Mouse (Mus musculus) heart, embryonic 15.5 days (tissue): Measurements from ENCODE around the gene Oit1. TPM values are rescaled to one million over a fixed set of nuclear protein-coding genes. Genes with fewer than 3 reads are reported as not detected.

Experiments used
- ATAC-seq: fragments of 200-750 bp; cut with Nextera tagmentation; replicated peaks from 2 replicates; pipeline ENCODE4 v1.8.0; 2017; ENCODE audit warnings: low read depth, moderate TSS enrichment; ENCODE audit not compliant: insufficient number of reproducible peaks, insufficient read depth, low FRiP score
- H3K27ac ChIP-seq: fragments of 300-500 bp; sonication (generic); 2 replicates; pipeline ENCODE4 v1.5.1; 2015; ENCODE audit warnings: mild to moderate bottlenecking, inconsistent platforms
- H3K27me3 ChIP-seq: fragments of 300-500 bp; sonication (generic); 2 replicates; pipeline ENCODE4 v1.6.1; 2015; ENCODE audit warnings: inconsistent platforms
- H3K36me3 ChIP-seq: fragments of 300-500 bp; sonication (generic); 2 replicates; pipeline ENCODE4 v1.6.1; 2015; ENCODE audit warnings: mild to moderate bottlenecking, inconsistent platforms
- H3K4me1 ChIP-seq: fragments of 300-500 bp; sonication (generic); replicated peaks from 2 replicates; pipeline ENCODE4 v1.6.1; 2015; ENCODE audit warnings: inconsistent platforms
- H3K4me2 ChIP-seq: fragments of 300-500 bp; sonication (generic); 2 replicates; pipeline ENCODE4 v1.6.1; 2015; ENCODE audit warnings: inconsistent platforms, mild to moderate bottlenecking, moderate library complexity
- H3K4me3 ChIP-seq: fragments of 300-500 bp; sonication (generic); 2 replicates; pipeline ENCODE4 v1.5.1; 2015; ENCODE audit warnings: mild to moderate bottlenecking, inconsistent platforms
- H3K9ac ChIP-seq: fragments of 300-500 bp; sonication (generic); 2 replicates; pipeline ENCODE4 v1.6.1; 2015; ENCODE audit warnings: mild to moderate bottlenecking, inconsistent platforms
- H3K9me3 ChIP-seq: fragments of 300-500 bp; sonication (generic); replicated peaks from 2 replicates; pipeline ENCODE4 v1.6.1; 2016; ENCODE audit warnings: inconsistent platforms
- whole genome bisulfite sequencing: fragments of 180-500 bp; shearing (Covaris S2); methylation state at CpG from one replicate; pipeline ENCODE4 v1.1.7; 2015; ENCODE audit warnings: mixed read lengths; 5-methylcytosine and 5-hydroxymethylcytosine counted together
- polyA plus RNA-seq: library from polyadenylated mRNA; unstranded; fragments of >200 nt; fragmentation: Nextera tagmentation; extraction: Ambion mirVana; gene quantifications from 2 replicates; pipeline ENCODE4 v1.2.1, GENCODE M21; 2015

Gene Oit1
- polyA plus RNA-seq, 1 experiment from 2014 or later, result 0.13 TPM

DNA sequence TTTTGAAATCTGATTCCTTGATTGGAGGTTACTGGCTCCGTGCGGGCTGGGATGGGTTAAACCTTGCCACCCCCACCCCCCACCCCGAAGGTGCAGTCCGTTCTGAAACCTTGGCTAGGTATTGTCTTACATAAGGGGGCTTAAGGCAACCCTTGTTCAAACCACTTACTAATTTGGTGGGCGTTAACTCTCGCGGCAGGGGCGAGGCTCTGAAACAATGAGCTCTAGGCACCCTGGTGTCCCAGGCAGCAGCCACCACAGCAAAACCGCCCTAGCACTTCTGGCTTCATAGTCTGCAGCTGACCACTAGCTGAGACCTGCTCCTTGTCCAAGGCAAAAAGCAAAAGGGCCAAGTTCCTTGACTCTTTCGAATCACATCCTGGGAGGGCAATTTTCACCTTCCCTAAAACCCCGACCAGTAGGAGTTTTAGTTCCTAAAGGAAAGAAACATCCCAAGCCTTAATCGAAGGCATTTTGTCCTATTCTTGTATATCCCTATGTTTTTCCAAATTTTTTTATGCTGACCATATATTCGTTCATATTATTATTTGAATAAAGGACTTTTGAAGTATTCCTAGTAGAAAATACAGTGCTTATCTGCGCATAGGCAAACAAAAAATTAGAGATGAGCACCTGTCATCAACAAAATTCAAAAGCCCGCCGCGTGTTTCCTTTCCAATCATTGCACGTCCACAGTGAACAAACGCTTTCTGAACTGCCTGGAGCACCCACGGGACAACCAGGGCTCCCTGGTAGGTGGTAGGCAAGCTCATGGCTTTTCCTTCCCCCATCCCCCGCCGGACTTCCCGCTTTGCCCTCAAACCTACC is 62.0 kb downstream of the Oit1 start:
- H3K4me2 ChIP-seq, result peak overlapping the region; percentile 68
- H3K9ac ChIP-seq, result 0 out of 2 replicates have a peak overlapping the region, but pooled peaks have one; percentile 16
- peak overlapping the region; percentile 41 for H3K4me3 ChIP-seq
- WGBS, result 4% methylated on average over 23 of the region's 23 CpGs
- no peaks in the 10 kb centered on the region for H3K36me3 ChIP-seq
- H3K27ac ChIP-seq, result no peak overlapping the region
- H3K27me3 ChIP-seq, result peaks cover 37% of the 10 kb centered on the region
- peaks cover 16% of the 10 kb centered on the region for H3K4me1 ChIP-seq
- no peaks in the 10 kb centered on the region for H3K9me3 ChIP-seq
- ATAC-seq, result no peak

DNA sequence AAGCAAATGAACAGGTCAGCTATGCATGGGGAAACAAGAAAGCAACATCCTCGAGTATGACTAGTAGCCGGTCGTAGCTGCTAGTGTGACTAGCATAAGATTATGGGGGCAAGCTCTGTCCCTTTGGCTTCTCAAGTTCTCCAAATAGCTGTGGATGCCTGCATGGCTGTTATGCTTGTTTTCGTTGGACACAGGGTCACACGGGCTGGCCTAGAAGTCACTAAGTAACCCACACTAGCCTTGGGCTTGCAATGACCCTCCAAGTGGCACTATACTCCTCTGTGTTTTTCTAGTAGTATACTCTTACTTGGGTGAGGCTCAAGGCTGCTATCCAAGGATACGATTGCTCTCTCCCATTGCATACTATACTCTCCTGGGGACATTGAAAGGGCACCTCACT is 63.4 kb downstream of the Oit1 start:
- H3K27ac ChIP-seq, result no peak overlapping the region
- ATAC-seq, result no peak
- 79% methylated on average over 6 of the region's 6 CpGs for WGBS
- H3K4me2 ChIP-seq, result no peak overlapping the region
- H3K36me3 ChIP-seq, result no peaks in the 10 kb centered on the region
- no peak overlapping the region for H3K4me3 ChIP-seq
- H3K9ac ChIP-seq, result no peak overlapping the region
- no peaks in the 10 kb centered on the region for H3K9me3 ChIP-seq
- peaks cover 37% of the 10 kb centered on the region for H3K27me3 ChIP-seq
- H3K4me1 ChIP-seq, result peaks cover 16% of the 10 kb centered on the region

DNA sequence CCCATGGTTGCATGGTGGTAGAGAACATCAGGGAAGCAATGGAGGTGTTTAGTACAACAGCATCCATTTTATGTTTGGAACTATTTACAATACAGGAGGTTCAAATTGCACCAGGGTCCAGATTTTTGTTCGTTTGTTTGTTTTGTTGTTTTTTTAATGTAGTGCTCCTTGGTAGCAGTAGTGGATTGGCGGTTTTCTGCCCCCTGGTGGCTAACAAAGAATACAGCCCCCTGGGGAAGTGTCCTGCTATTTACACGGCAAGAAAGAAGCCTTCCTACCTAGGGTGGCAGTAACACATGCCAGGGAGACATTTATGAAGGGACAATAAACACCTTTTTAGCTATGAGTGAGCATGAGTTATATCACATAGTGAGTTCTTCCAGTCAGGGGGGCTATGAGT is 64.0 kb downstream of the Oit1 start:
- H3K4me2 ChIP-seq, result no peak overlapping the region
- WGBS, result 27% methylated on average over 3 of the region's 3 CpGs
- no peaks in the 10 kb centered on the region for H3K36me3 ChIP-seq
- H3K9ac ChIP-seq, result no peak overlapping the region
- no peak overlapping the region for H3K4me3 ChIP-seq
- H3K4me1 ChIP-seq, result peaks cover 20% of the 10 kb centered on the region
- H3K27ac ChIP-seq, result no peak overlapping the region
- ATAC-seq, result no peak
- H3K27me3 ChIP-seq, result peaks cover 37% of the 10 kb centered on the region
- H3K9me3 ChIP-seq, result no peaks in the 10 kb centered on the region

DNA sequence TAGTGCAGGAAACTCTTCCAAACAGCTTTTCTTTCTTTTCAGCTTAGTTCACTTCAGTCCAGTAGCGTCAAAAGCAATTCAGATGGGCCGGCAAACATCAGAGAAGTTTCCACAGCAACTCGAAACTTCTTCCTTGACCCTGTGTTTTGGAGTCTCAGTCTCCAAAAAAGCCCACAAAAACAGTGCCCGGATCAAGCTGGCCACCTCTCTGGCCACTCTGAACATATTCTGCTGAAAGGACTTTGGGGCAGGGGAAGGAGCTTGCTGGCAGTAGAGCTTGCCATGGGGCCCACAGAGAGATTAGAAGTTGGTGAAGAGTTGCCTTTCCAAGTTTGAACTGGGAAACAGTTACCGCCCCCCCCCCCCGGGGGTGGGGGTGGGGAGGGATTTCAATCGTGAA is 64.7 kb downstream of the Oit1 start:
- 39% methylated on average over 7 of the region's 7 CpGs for WGBS
- Histone ChIP-seq H3K36me3 (no peaks in the 10 kb centered on the region), H3K4me1 (peaks cover 25% of the 10 kb centered on the region), H3K4me2 (no peak overlapping the region), H3K4me3 (no peak overlapping the region), H3K9ac (no peak overlapping the region), H3K27me3 (peaks cover 37% of the 10 kb centered on the region), H3K9me3 (no peaks in the 10 kb centered on the region), H3K27ac (no peak overlapping the region)
- no peak for ATAC-seq

DNA sequence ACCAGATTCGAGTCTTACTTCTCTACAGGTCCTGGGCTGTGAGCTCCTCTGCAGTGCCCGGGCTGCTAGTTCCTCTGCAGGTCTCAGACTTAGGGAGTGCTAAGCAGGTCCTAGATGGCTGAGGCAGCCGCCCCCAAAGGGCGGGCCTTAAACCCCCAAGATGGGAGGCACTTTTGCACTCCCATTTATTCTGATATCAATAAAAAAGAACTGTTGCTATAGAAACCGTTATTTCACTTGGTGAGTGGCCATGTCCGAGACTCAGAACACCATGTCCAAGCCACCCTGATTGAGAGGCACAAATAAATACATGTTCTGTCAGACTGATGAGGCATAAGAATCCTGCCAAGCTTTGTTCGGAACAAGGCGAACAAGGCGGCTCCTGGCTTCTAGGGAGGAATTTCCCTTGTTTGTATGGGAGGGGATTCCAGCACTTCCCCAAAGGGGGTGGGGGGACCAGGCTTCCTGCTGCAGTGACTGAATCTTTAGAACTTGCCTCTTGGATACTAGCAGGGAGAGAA is 68.9 kb downstream of the Oit1 start:
- H3K27ac ChIP-seq, result peak overlapping the region; percentile 2; the same call in 1 of the 2 replicates
- ATAC-seq, result peak; percentile 60
- H3K9ac ChIP-seq, result no peak overlapping the region
- no peak overlapping the region for H3K4me3 ChIP-seq
- peaks cover 8% of the 10 kb centered on the region for H3K4me1 ChIP-seq
- no peaks in the 10 kb centered on the region for H3K36me3 ChIP-seq
- WGBS, result 17% methylated on average over 9 of the region's 9 CpGs
- 0 out of 2 replicates have a peak, but pooled peaks cover 3% of the 10 kb centered on the region for H3K27me3 ChIP-seq
- H3K4me2 ChIP-seq, result peak overlapping the region; percentile 33
- H3K9me3 ChIP-seq, result no peaks in the 10 kb centered on the region

DNA sequence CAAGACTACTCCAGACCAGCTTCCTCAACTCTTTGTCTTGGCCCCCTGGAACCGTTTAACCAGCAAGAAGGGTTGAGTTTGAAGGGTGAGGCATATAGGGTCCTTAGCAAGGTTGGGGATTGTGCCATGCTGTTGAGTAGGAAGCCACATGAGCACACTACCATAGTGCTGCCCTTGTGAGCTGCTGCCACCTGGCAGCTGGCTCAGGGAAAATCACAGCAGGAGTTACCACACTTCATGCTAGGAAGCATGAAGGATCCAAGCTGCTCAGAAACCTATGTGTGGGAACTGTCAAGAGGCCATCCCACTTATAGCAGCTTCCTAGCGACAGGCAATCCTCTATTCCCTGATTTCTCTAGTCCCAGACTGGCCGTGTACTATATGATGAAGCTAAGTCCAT is 69.9 kb downstream of the Oit1 start:
- H3K4me2 ChIP-seq, result no peak overlapping the region
- no peak overlapping the region for H3K9ac ChIP-seq
- ATAC-seq, result no peak
- 0 out of 2 replicates have a peak, but pooled peaks cover 3% of the 10 kb centered on the region for H3K27me3 ChIP-seq
- H3K27ac ChIP-seq, result no peak overlapping the region
- H3K9me3 ChIP-seq, result no peaks in the 10 kb centered on the region
- no peaks in the 10 kb centered on the region for H3K36me3 ChIP-seq
- WGBS, result 55% methylated on average over 3 of the region's 3 CpGs
- peaks cover 8% of the 10 kb centered on the region for H3K4me1 ChIP-seq
- H3K4me3 ChIP-seq, result no peak overlapping the region

DNA sequence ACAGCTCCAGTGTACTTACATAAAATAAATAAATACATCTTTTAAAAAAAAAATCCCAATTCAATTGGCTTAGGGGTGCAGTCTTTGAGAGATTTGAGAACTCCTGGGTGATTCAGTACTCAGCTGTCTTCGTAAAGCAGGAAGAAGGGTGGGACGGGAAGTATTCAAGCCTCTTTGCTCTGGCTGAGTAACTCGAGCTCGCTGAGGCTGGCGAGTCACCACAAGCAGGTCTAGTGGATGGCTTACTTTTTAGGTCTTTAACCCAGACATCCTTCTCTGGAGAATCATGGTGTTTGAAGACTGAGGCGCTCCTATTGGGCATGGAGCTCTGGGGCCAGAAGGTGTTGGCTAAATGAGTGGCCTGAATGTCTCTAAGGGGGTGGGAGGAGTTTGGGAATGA is 71.7 kb downstream of the Oit1 start:
- H3K4me3 ChIP-seq, result no peak overlapping the region
- peaks cover 12% of the 10 kb centered on the region for H3K4me1 ChIP-seq
- H3K27me3 ChIP-seq, result 0 out of 2 replicates have a peak, but pooled peaks cover 3% of the 10 kb centered on the region
- H3K9ac ChIP-seq, result no peak overlapping the region
- WGBS, result 75% methylated on average over 6 of the region's 6 CpGs
- no peaks in the 10 kb centered on the region for H3K9me3 ChIP-seq
- H3K4me2 ChIP-seq, result no peak overlapping the region
- no peak for ATAC-seq
- no peak overlapping the region for H3K27ac ChIP-seq
- H3K36me3 ChIP-seq, result no peaks in the 10 kb centered on the region

DNA sequence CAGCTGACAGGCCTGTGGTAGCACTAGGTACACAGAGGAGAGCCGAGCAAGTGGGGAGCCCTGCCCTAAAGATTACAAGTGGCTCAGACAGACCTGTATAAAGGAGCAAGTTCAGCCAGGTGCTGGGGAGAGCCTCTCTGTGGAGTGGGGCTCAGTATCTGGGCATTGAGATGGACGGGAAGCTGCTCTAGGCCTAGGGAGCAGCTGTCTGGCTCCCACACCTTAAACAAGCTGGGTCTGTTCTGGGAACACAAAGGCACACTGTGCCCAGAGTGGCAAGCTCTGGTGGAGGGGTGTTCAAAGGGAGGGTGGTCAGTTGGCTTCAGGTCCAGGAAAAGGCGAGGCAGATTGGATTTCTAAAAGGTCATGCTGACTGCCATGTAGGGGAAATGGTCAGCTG is 73.5 kb downstream of the Oit1 start:
- Histone ChIP-seq H3K9ac (no peak overlapping the region), H3K4me3 (no peak overlapping the region), H3K4me1 (peaks cover 12% of the 10 kb centered on the region), H3K27ac (no peak overlapping the region), H3K36me3 (no peaks in the 10 kb centered on the region), H3K4me2 (no peak overlapping the region), H3K27me3 (0 out of 2 replicates have a peak, but pooled peaks cover 3% of the 10 kb centered on the region), H3K9me3 (no peaks in the 10 kb centered on the region)
- no peak for ATAC-seq
- 64% methylated on average over 3 of the region's 3 CpGs for WGBS

DNA sequence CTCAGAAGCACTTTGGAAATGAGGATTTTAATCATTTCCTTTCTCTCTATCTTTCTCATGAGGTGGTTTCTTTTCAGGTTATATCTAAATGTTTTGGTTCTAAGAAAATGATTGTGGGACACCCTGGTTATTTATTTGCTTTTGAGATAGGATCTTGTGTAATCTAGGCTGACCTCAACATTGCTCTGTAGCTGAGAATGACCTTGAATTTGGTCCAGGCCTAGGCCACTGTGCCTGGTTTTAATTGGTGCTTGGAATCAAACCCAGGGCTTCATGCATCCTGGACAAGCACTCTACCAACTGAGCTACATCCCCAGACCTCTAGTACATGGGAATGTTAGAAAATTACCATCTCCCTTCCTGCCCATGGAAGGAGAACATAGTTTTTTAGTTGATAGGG is 74.5 kb downstream of the Oit1 start:
- Histone ChIP-seq H3K4me3 (no peak overlapping the region), H3K36me3 (no peaks in the 10 kb centered on the region), H3K9me3 (no peaks in the 10 kb centered on the region), H3K27ac (no peak overlapping the region), H3K4me1 (peaks cover 6% of the 10 kb centered on the region; the same call in 1 of the 2 replicates), H3K9ac (no peak overlapping the region), H3K4me2 (no peak overlapping the region), H3K27me3 (peaks cover 6% of the 10 kb centered on the region)
- ATAC-seq, result no peak

DNA sequence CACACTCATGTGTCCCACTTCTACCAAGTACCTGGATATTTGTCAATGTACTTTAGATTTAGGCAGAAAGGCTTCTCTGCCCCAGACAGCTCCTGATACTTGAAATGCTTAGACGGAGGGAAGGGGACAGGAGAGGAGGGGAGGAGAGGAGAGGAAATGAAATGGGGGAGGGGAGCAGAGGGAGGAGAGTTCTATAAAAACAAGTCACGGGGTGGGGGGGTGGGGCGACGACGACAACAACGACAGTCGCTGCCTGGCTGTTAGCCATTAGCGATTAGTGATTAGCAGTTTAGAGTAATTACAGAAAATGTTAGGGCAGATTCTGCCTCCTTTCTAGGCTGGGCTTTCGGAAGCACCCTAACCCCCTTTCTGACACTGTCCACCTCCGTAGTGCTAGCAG is 75.9 kb downstream of the Oit1 start:
- Histone ChIP-seq H3K9me3 (no peaks in the 10 kb centered on the region), H3K9ac (no peak overlapping the region), H3K36me3 (no peaks in the 10 kb centered on the region), H3K4me2 (no peak overlapping the region), H3K27ac (no peak overlapping the region), H3K4me1 (peaks cover 8% of the 10 kb centered on the region; the same call in 1 of the 2 replicates), H3K4me3 (no peak overlapping the region), H3K27me3 (peaks cover 8% of the 10 kb centered on the region)
- no peak for ATAC-seq
- 13% methylated on average over 10 of the region's 10 CpGs for WGBS

DNA sequence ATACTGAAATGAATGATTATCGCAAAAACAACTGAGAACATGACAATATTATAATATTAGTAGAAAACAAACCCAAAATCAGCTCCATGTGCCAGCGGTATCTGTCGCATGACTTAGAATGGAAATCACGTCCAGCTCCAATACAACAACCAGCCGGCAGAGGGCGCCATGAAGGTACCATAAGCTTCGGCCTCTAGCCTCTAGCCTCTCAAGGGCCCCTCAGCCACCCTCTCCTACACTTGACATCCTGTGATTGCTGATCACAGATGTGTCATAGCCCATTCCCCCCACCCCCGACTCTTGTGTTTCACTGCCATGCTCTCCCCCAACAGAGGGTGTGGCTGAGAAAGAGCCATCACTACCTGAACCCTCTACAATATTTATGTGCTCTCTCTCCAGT is 78.3 kb downstream of the Oit1 start:
- WGBS, result 27% methylated on average over 8 of the region's 8 CpGs
- ATAC-seq, result peak; percentile 50; the same call in 1 of the 2 replicates

More for the DNA sequence above, 78.3 kb downstream of the Oit1 start:
- H3K9me3 ChIP-seq, result no peaks in the 10 kb centered on the region
- no peak overlapping the region for H3K9ac ChIP-seq
- H3K4me1 ChIP-seq, result peaks cover 8% of the 10 kb centered on the region; the same call in 1 of the 2 replicates
- H3K36me3 ChIP-seq, result no peaks in the 10 kb centered on the region
- H3K27ac ChIP-seq, result no peak overlapping the region
- H3K4me3 ChIP-seq, result no peak overlapping the region
- peaks cover 6% of the 10 kb centered on the region for H3K27me3 ChIP-seq
- H3K4me2 ChIP-seq, result no peak overlapping the region
